Mouse (Mus musculus) midbrain, embryonic 15.5 days (tissue): Measurements from ENCODE around the gene Cdk5. TPM values are rescaled to one million over a fixed set of nuclear protein-coding genes. Genes with fewer than 3 reads are reported as not detected.

Experiments used
- ATAC-seq: fragments of 200-750 bp; cut with Nextera tagmentation; replicated peaks from 2 replicates; pipeline ENCODE4 v1.8.0; 2017; ENCODE audit warnings: moderate TSS enrichment
- H3K27ac ChIP-seq: fragments of 300-500 bp; sonication (generic); 2 replicates; pipeline ENCODE4 v1.5.1; 2015; ENCODE audit warnings: mild to moderate bottlenecking, inconsistent platforms
- H3K27me3 ChIP-seq: fragments of 300-500 bp; sonication (generic); replicated peaks from 2 replicates; pipeline ENCODE4 v1.6.1; 2015; ENCODE audit warnings: inconsistent platforms
- H3K36me3 ChIP-seq: fragments of 300-500 bp; sonication (generic); replicated peaks from 2 replicates; pipeline ENCODE4 v1.6.1; 2015; ENCODE audit warnings: inconsistent platforms
- H3K4me1 ChIP-seq: fragments of 300-500 bp; sonication (generic); 2 replicates; pipeline ENCODE4 v1.6.1; 2015; ENCODE audit warnings: inconsistent platforms
- H3K4me2 ChIP-seq: fragments of 300-500 bp; sonication (generic); 2 replicates; pipeline ENCODE4 v1.6.1; 2015; ENCODE audit warnings: inconsistent platforms, mild to moderate bottlenecking, moderate library complexity
- H3K4me3 ChIP-seq: fragments of 300-500 bp; sonication (generic); 2 replicates; pipeline ENCODE4 v1.5.1; 2015; ENCODE audit warnings: mild to moderate bottlenecking, inconsistent platforms
- H3K9ac ChIP-seq: fragments of 300-500 bp; sonication (generic); 2 replicates; pipeline ENCODE4 v1.6.1; 2015; ENCODE audit warnings: mild to moderate bottlenecking, inconsistent platforms
- H3K9me3 ChIP-seq: fragments of 300-500 bp; sonication (generic); 2 replicates; pipeline ENCODE4 v1.6.1; 2016; ENCODE audit warnings: inconsistent platforms
- WGBS: fragments of 180-500 bp; shearing (Covaris S2); methylation state at CpG from one replicate; pipeline ENCODE4 v1.1.7; 2015; ENCODE audit warnings: mixed read lengths; 5-methylcytosine and 5-hydroxymethylcytosine counted together
- polyA plus RNA-seq: library from polyadenylated mRNA; unstranded; fragments of >200 nt; fragmentation: Nextera tagmentation; extraction: Ambion mirVana; gene quantifications from 2 replicates; pipeline ENCODE4 v1.2.1, GENCODE M21; 2015

Gene Cdk5
- polyA plus RNA-seq, 1 experiment from 2014 or later: 120 TPM

GRCm38 (mm10) chr5:24381486-24381885 lies 41.8 kb downstream of the Cdk5 start:
- no peaks in the 10 kb centered on the region for H3K36me3 ChIP-seq
- 70% methylated on average over 6 of the region's 6 CpGs for WGBS
- no peak for ATAC-seq

DNA sequence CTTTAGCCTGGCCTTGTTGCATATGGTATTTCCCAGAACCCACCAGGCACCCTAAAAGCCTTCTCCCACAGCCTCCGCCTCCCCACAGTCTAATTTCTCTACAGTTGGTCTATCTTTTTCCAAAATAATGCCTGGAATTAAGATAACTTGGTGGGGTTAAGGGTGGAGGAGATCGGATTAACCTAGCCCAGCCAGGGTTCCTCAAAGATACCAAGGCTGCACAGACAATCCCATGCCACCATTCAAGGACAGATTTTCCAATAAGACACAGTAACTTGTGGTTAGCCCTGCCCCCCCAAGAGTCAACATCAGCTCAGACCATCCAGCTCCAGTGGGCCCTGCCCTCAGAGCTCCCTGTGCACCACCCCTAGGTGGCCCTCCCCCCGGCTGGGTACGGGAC lies 42.8 kb downstream of the Cdk5 start:
- Histone ChIP-seq H3K36me3 (no peaks in the 10 kb centered on the region), H3K27ac (no peak overlapping the region), H3K27me3 (peaks cover 10% of the 10 kb centered on the region), H3K9me3 (no peaks in the 10 kb centered on the region), H3K9ac (no peak overlapping the region), H3K4me2 (no peak overlapping the region), H3K4me3 (no peak overlapping the region), H3K4me1 (peaks cover 22% of the 10 kb centered on the region)
- ATAC-seq: no peak
- 97% methylated on average over 4 of the region's 4 CpGs for WGBS

More at GRCm38 (mm10) chr5:24381486-24381885, 41.8 kb downstream of the Cdk5 start:
- Histone ChIP-seq H3K4me3 (no peak overlapping the region), H3K4me2 (no peak overlapping the region), H3K9me3 (no peaks in the 10 kb centered on the region), H3K27me3 (peaks cover 20% of the 10 kb centered on the region), H3K27ac (no peak overlapping the region), H3K4me1 (peaks cover 22% of the 10 kb centered on the region), H3K9ac (no peak overlapping the region)

GRCm38 (mm10) chr5:24379501-24379900 lies 43.8 kb downstream of the Cdk5 start:
- Histone ChIP-seq H3K27ac (no peak overlapping the region), H3K27me3 (0 out of 2 replicates have a peak, but pooled peaks cover under 1% of the 10 kb centered on the region), H3K9ac (no peak overlapping the region), H3K9me3 (no peaks in the 10 kb centered on the region), H3K4me3 (no peak overlapping the region), H3K4me1 (peaks cover 20% of the 10 kb centered on the region), H3K4me2 (no peak overlapping the region), H3K36me3 (no peaks in the 10 kb centered on the region)
- no peak for ATAC-seq
- 79% methylated on average over 4 of the region's 4 CpGs for WGBS

GRCm38 (mm10) chr5:24378700-24379099 lies 44.6 kb downstream of the Cdk5 start:
- Histone ChIP-seq H3K27ac (no peak overlapping the region), H3K9me3 (no peaks in the 10 kb centered on the region), H3K36me3 (no peaks in the 10 kb centered on the region), H3K9ac (no peak overlapping the region), H3K4me3 (no peak overlapping the region), H3K4me2 (no peak overlapping the region), H3K27me3 (no peaks in the 10 kb centered on the region), H3K4me1 (peaks cover 12% of the 10 kb centered on the region)
- WGBS: 88% methylated on average over 2 of the region's 2 CpGs
- no peak for ATAC-seq

GRCm38 (mm10) chr5:24374666-24375328 lies 48.5 kb downstream of the Cdk5 start:
- H3K9ac ChIP-seq: no peak overlapping the region
- no peak overlapping the region for H3K4me3 ChIP-seq
- no peak overlapping the region for H3K27ac ChIP-seq
- ATAC-seq: no peak
- no peak overlapping the region for H3K4me2 ChIP-seq
- no peaks in the 10 kb centered on the region for H3K4me1 ChIP-seq
- 78% methylated on average over 7 of the region's 7 CpGs for WGBS
- no peaks in the 10 kb centered on the region for H3K27me3 ChIP-seq
- H3K9me3 ChIP-seq: no peaks in the 10 kb centered on the region
- H3K36me3 ChIP-seq: no peaks in the 10 kb centered on the region

- H3K4me3 ChIP-seq: no peak overlapping the region
- H3K27me3 ChIP-seq: no peaks in the 10 kb centered on the region
- no peaks in the 10 kb centered on the region for H3K4me1 ChIP-seq
- 52% methylated on average over 6 of the region's 6 CpGs for WGBS
- no peak overlapping the region for H3K9ac ChIP-seq
- no peaks in the 10 kb centered on the region for H3K36me3 ChIP-seq
- no peak overlapping the region for H3K4me2 ChIP-seq
- H3K9me3 ChIP-seq: no peaks in the 10 kb centered on the region
- no peak overlapping the region for H3K27ac ChIP-seq
- ATAC-seq: no peak
Measured at GRCm38 (mm10) chr5:24374216-24374615, 49.1 kb downstream of the Cdk5 start.

GRCm38 (mm10) chr5:24373807-24374206 lies 49.5 kb downstream of the Cdk5 start:
- H3K4me2 ChIP-seq: no peak overlapping the region
- H3K4me3 ChIP-seq: no peak overlapping the region
- H3K27me3 ChIP-seq: no peaks in the 10 kb centered on the region
- no peaks in the 10 kb centered on the region for H3K4me1 ChIP-seq
- no peaks in the 10 kb centered on the region for H3K36me3 ChIP-seq
- WGBS: 45% methylated on average over 5 of the region's 5 CpGs
- no peak overlapping the region for H3K9ac ChIP-seq
- no peak overlapping the region for H3K27ac ChIP-seq
- ATAC-seq: no peak
- H3K9me3 ChIP-seq: no peaks in the 10 kb centered on the region

DNA sequence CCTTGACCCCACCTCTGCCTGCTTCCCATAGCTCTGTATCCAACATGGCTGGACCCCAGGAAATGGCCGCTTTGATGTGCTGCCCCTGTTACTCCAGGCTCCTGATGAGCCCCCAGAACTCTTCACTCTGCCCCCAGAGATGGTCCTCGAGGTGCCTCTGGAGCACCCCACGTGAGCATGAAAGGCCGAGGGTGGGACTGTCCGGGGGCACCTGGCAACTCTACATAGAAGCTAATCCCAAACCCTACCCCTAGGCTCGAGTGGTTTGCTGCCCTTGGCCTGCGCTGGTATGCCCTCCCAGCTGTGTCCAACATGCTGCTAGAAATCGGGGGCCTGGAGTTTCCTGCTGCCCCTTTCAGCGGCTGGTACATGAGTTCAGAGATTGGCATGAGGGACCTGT lies 53.6 kb downstream of the Cdk5 start:
- WGBS: 87% methylated on average over 9 of the region's 9 CpGs
- no peak overlapping the region for H3K4me3 ChIP-seq
- ATAC-seq: no peak
- H3K36me3 ChIP-seq: no peaks in the 10 kb centered on the region
- no peaks in the 10 kb centered on the region for H3K4me1 ChIP-seq
- H3K9ac ChIP-seq: no peak overlapping the region
- no peaks in the 10 kb centered on the region for H3K27me3 ChIP-seq
- no peak overlapping the region for H3K27ac ChIP-seq
- H3K4me2 ChIP-seq: no peak overlapping the region
- no peaks in the 10 kb centered on the region for H3K9me3 ChIP-seq

Other genes with a start within 250 kb of the Cdk5 start
- gene Kcnh2, start 71.9 kb downstream of the Cdk5 start, polyA plus RNA-seq: 11.8 and 13.9 TPM in 2 replicates
- gene Nos3, start 58.7 kb downstream of the Cdk5 start, polyA plus RNA-seq: 10.9 and 11.9 TPM in 2 replicates
- 2.3 and 2.9 TPM in 2 replicates for gene Atg9b, start 31.4 kb downstream of the Cdk5 start, polyA plus RNA-seq
- 57.1 and 60.0 TPM in 2 replicates for gene Abcb8, start 29.9 kb downstream of the Cdk5 start, polyA plus RNA-seq
- gene Asic3, start 10.1 kb downstream of the Cdk5 start, polyA plus RNA-seq: 0.20 and 0.35 TPM in 2 replicates
- 23.1 and 26.1 TPM in 2 replicates for gene Slc4a2, start 307 bp upstream of the Cdk5 start, polyA plus RNA-seq
- 96.6 and 104 TPM in 2 replicates for gene Fastk, start 21.8 kb upstream of the Cdk5 start, polyA plus RNA-seq
- 62.9 and 63.7 TPM in 2 replicates for gene Tmub1, start 24.3 kb upstream of the Cdk5 start, polyA plus RNA-seq
- 122 and 124 TPM in 2 replicates for gene Agap3, start 28.6 kb upstream of the Cdk5 start, polyA plus RNA-seq
- 0.29 and 0.44 TPM in 2 replicates for gene Gbx1, start 103.7 kb upstream of the Cdk5 start, polyA plus RNA-seq
- gene Asb10, start 117.4 kb upstream of the Cdk5 start, polyA plus RNA-seq: 0.06 and 0.11 TPM in 2 replicates
- gene 4931409K22Rik, start 133.3 kb upstream of the Cdk5 start, polyA plus RNA-seq: 0.06 TPM in 1 of 2 replicates, not detected in the other
- gene Abcf2, start 153.9 kb upstream of the Cdk5 start, polyA plus RNA-seq: 83.8 and 86.4 TPM in 2 replicates
- gene Chpf2, start 163.2 kb upstream of the Cdk5 start, polyA plus RNA-seq: 22.1 and 23.0 TPM in 2 replicates
- gene Smarcd3, start 200.9 kb upstream of the Cdk5 start, polyA plus RNA-seq: 182 and 186 TPM in 2 replicates